Mouse (Mus musculus) midbrain, embryonic 12.5 days (tissue): ENCODE measurements around the gene Gas2l2. TPM values are rescaled to one million over a fixed set of nuclear protein-coding genes. Genes with fewer than 3 reads are reported as not detected.

Experiments
- ATAC-seq: fragments of 200-750 bp; cut with Nextera tagmentation; 2 replicates; pipeline ENCODE4 v1.8.0; 2017; ENCODE audit warnings: low read depth, moderate TSS enrichment, moderate library complexity; ENCODE audit not compliant: low FRiP score
- H3K27ac ChIP-seq: fragments of 300-500 bp; sonication (generic); replicated peaks from 2 replicates; pipeline ENCODE4 v1.5.1; 2016; ENCODE audit warnings: mild to moderate bottlenecking
- H3K27me3 ChIP-seq: fragments of 300-500 bp; sonication (generic); 2 replicates; pipeline ENCODE4 v1.6.1; 2016; ENCODE audit warnings: mild to moderate bottlenecking
- H3K36me3 ChIP-seq: fragments of 300-500 bp; sonication (generic); 2 replicates; pipeline ENCODE4 v1.6.1; 2016
- H3K4me1 ChIP-seq: fragments of 300-500 bp; sonication (generic); 2 replicates; pipeline ENCODE4 v1.6.1; 2016
- H3K4me2 ChIP-seq: fragments of 300-500 bp; sonication (generic); replicated peaks from 2 replicates; pipeline ENCODE4 v1.6.1; 2016; ENCODE audit warnings: mild to moderate bottlenecking, moderate library complexity
- H3K4me3 ChIP-seq: fragments of 300-500 bp; sonication (generic); 2 replicates; pipeline ENCODE4 v1.5.1; 2016; ENCODE audit warnings: mild to moderate bottlenecking
- H3K9ac ChIP-seq: fragments of 300-500 bp; sonication (generic); replicated peaks from 2 replicates; pipeline ENCODE4 v1.6.1; 2016; ENCODE audit warnings: mild to moderate bottlenecking, moderate library complexity
- H3K9me3 ChIP-seq: fragments of 300-500 bp; sonication (generic); 2 replicates; pipeline ENCODE4 v1.6.1; 2016; ENCODE audit warnings: mild to moderate bottlenecking
- WGBS: fragments of 180-500 bp; shearing (Covaris S2); methylation state at CpG from one replicate; pipeline ENCODE4 v1.1.7; 2016; 5-methylcytosine and 5-hydroxymethylcytosine counted together
- polyA plus RNA-seq: library from polyadenylated mRNA; unstranded; fragments of >200 nt; fragmentation: Nextera tagmentation; extraction: Ambion mirVana; gene quantifications from 2 replicates; pipeline ENCODE4 v1.2.1, GENCODE M21; 2016

Gas2l2 gene
- polyA plus RNA-seq, 1 experiment from 2014 or later = not detected

GRCm38 (mm10) chr11:83455608-83456007 is 26.4 kb upstream of the Gas2l2 start:
- Histone ChIP-seq H3K27ac (no peak overlapping the region), H3K9ac (no peak overlapping the region), H3K4me1 (peaks cover 15% of the 10 kb centered on the region), H3K4me3 (no peak overlapping the region), H3K4me2 (no peak overlapping the region), H3K9me3 (no peaks in the 10 kb centered on the region), H3K27me3 (peaks cover 44% of the 10 kb centered on the region), H3K36me3 (no peaks in the 10 kb centered on the region)
- ATAC-seq = no peak
- WGBS = 79% methylated on average over 3 of the region's 3 CpGs

GRCm38 (mm10) chr11:83454548-83454947 is 25.3 kb upstream of the Gas2l2 start:
- ATAC-seq = no peak
- Histone ChIP-seq H3K4me1 (peaks cover 15% of the 10 kb centered on the region), H3K4me3 (no peak overlapping the region), H3K9ac (no peak overlapping the region), H3K4me2 (no peak overlapping the region), H3K27me3 (peaks cover 43% of the 10 kb centered on the region), H3K36me3 (no peaks in the 10 kb centered on the region), H3K9me3 (no peaks in the 10 kb centered on the region), H3K27ac (no peak overlapping the region)
- 41% methylated on average over 4 of the region's 4 CpGs for WGBS

- Histone ChIP-seq H3K4me3 (no peak overlapping the region), H3K4me1 (peaks cover 15% of the 10 kb centered on the region), H3K4me2 (no peak overlapping the region), H3K36me3 (no peaks in the 10 kb centered on the region), H3K9ac (no peak overlapping the region), H3K9me3 (no peaks in the 10 kb centered on the region), H3K27ac (no peak overlapping the region), H3K27me3 (peaks cover 56% of the 10 kb centered on the region)
- WGBS = 91% methylated on average over 10 of the region's 10 CpGs
- ATAC-seq = no peak
Measured at GRCm38 (mm10) chr11:83451281-83451680, 22.0 kb upstream of the Gas2l2 start.

- WGBS = 19% methylated on average over 1 of the region's 1 CpGs
- Histone ChIP-seq H3K4me2 (no peak overlapping the region), H3K27ac (no peak overlapping the region)
Measured at GRCm38 (mm10) chr11:83450550-83450949, 21.3 kb upstream of the Gas2l2 start.

GRCm38 (mm10) chr11:83449298-83449697 is 20.0 kb upstream of the Gas2l2 start:
- H3K27ac ChIP-seq = no peak overlapping the region
- no peaks in the 10 kb centered on the region for H3K9me3 ChIP-seq

More at GRCm38 (mm10) chr11:83450550-83450949, 21.3 kb upstream of the Gas2l2 start:
- peaks cover 56% of the 10 kb centered on the region for H3K27me3 ChIP-seq
- H3K9ac ChIP-seq = no peak overlapping the region
- H3K4me3 ChIP-seq = no peak overlapping the region
- ATAC-seq = no peak
- peaks cover 15% of the 10 kb centered on the region for H3K4me1 ChIP-seq
- H3K36me3 ChIP-seq = no peaks in the 10 kb centered on the region
- H3K9me3 ChIP-seq = no peaks in the 10 kb centered on the region

GRCm38 (mm10) chr11:83448927-83449236 is 19.6 kb upstream of the Gas2l2 start:
- peaks cover 60% of the 10 kb centered on the region for H3K27me3 ChIP-seq
- no peak overlapping the region for H3K4me3 ChIP-seq
- H3K36me3 ChIP-seq = no peaks in the 10 kb centered on the region
- H3K4me2 ChIP-seq = no peak overlapping the region
- peaks cover 19% of the 10 kb centered on the region for H3K4me1 ChIP-seq
- H3K9ac ChIP-seq = no peak overlapping the region
- no peak for ATAC-seq
- no peak overlapping the region for H3K27ac ChIP-seq
- H3K9me3 ChIP-seq = no peaks in the 10 kb centered on the region

More at GRCm38 (mm10) chr11:83449298-83449697, 20.0 kb upstream of the Gas2l2 start:
- H3K4me1 ChIP-seq = peaks cover 18% of the 10 kb centered on the region
- no peak overlapping the region for H3K4me3 ChIP-seq
- peaks cover 56% of the 10 kb centered on the region for H3K27me3 ChIP-seq
- H3K4me2 ChIP-seq = no peak overlapping the region
- no peak for ATAC-seq
- no peaks in the 10 kb centered on the region for H3K36me3 ChIP-seq
- 70% methylated on average over 4 of the region's 4 CpGs for whole genome bisulfite sequencing
- no peak overlapping the region for H3K9ac ChIP-seq

GRCm38 (mm10) chr11:83448021-83448926 is 19.0 kb upstream of the Gas2l2 start:
- H3K4me2 ChIP-seq = no peak overlapping the region
- peaks cover 21% of the 10 kb centered on the region for H3K4me1 ChIP-seq
- no peaks in the 10 kb centered on the region for H3K36me3 ChIP-seq
- no peak overlapping the region for H3K27ac ChIP-seq
- H3K9ac ChIP-seq = no peak overlapping the region
- ATAC-seq = no peak
- 50% methylated on average over 16 of the region's 16 CpGs for WGBS
- H3K27me3 ChIP-seq = peaks cover 66% of the 10 kb centered on the region
- no peak overlapping the region for H3K4me3 ChIP-seq
- H3K9me3 ChIP-seq = no peaks in the 10 kb centered on the region

GRCm38 (mm10) chr11:83447612-83448011 is 18.4 kb upstream of the Gas2l2 start:
- 83% methylated on average over 10 of the region's 10 CpGs for WGBS
- Histone ChIP-seq H3K27me3 (peaks cover 71% of the 10 kb centered on the region), H3K9ac (no peak overlapping the region), H3K9me3 (no peaks in the 10 kb centered on the region), H3K4me1 (peaks cover 23% of the 10 kb centered on the region), H3K4me3 (no peak overlapping the region), H3K27ac (no peak overlapping the region), H3K4me2 (no peak overlapping the region), H3K36me3 (no peaks in the 10 kb centered on the region)
- no peak for ATAC-seq

- Histone ChIP-seq H3K4me1 (peaks cover 26% of the 10 kb centered on the region), H3K4me2 (peak overlapping the region; percentile 35; the same call in 1 of the 2 replicates), H3K9ac (no peak overlapping the region), H3K4me3 (peak overlapping the region; percentile 18; the same call in 1 of the 2 replicates), H3K9me3 (no peaks in the 10 kb centered on the region), H3K27ac (no peak overlapping the region), H3K36me3 (no peaks in the 10 kb centered on the region), H3K27me3 (peaks cover 85% of the 10 kb centered on the region)
- ATAC-seq = no peak
- 29% methylated on average over 19 of the region's 19 CpGs for WGBS
Measured at GRCm38 (mm10) chr11:83445001-83445400, 15.7 kb upstream of the Gas2l2 start.

- WGBS = 12% methylated on average over 7 of the region's 7 CpGs
- ATAC-seq = no peak
- peaks cover 82% of the 10 kb centered on the region for H3K27me3 ChIP-seq
Measured at GRCm38 (mm10) chr11:83443824-83444223, 14.6 kb upstream of the Gas2l2 start.

GRCm38 (mm10) chr11:83442596-83443267 is 13.5 kb upstream of the Gas2l2 start:
- Histone ChIP-seq H3K9me3 (no peaks in the 10 kb centered on the region), H3K9ac (no peak overlapping the region), H3K4me1 (peaks cover 13% of the 10 kb centered on the region), H3K4me2 (peak overlapping the region; percentile 40), H3K36me3 (no peaks in the 10 kb centered on the region), H3K27me3 (peaks cover 80% of the 10 kb centered on the region), H3K4me3 (peak overlapping the region; percentile 20; the same call in 1 of the 2 replicates), H3K27ac (no peak overlapping the region)
- peak; percentile 27; the same call in 1 of the 2 replicates for ATAC-seq
- 13% methylated on average over 29 of the region's 29 CpGs for WGBS

More at GRCm38 (mm10) chr11:83443824-83444223, 14.6 kb upstream of the Gas2l2 start:
- Histone ChIP-seq H3K27ac (no peak overlapping the region), H3K36me3 (no peaks in the 10 kb centered on the region), H3K4me1 (peaks cover 23% of the 10 kb centered on the region), H3K4me3 (no peak overlapping the region), H3K9ac (no peak overlapping the region), H3K9me3 (no peaks in the 10 kb centered on the region), H3K4me2 (no peak overlapping the region)

GRCm38 (mm10) chr11:83441235-83441634 is 12.0 kb upstream of the Gas2l2 start:
- Histone ChIP-seq H3K36me3 (no peaks in the 10 kb centered on the region), H3K9me3 (no peaks in the 10 kb centered on the region), H3K4me3 (0 out of 2 replicates have a peak overlapping the region, but pooled peaks have one; percentile 50), H3K27me3 (peaks cover 69% of the 10 kb centered on the region), H3K4me1 (peaks cover 11% of the 10 kb centered on the region), H3K27ac (no peak overlapping the region), H3K9ac (no peak overlapping the region), H3K4me2 (no peak overlapping the region)
- 50% methylated on average over 6 of the region's 7 CpGs for WGBS
- ATAC-seq = no peak
